Mouse (Mus musculus) myocyte (in vitro differentiated cells): ENCODE results near the gene P4ha3.

ENCODE experiments used
- MAX ChIP-seq: IDR thresholded peaks from one replicate; pipeline ENCODE4 v1.6.1; 2011; ENCODE audit warnings: low read depth, mild to moderate bottlenecking, control low read depth
- POLR2A ChIP-seq: IDR thresholded peaks from one replicate; pipeline ENCODE4 v1.6.1; 2011; ENCODE audit warnings: low read depth, mild to moderate bottlenecking, control low read depth, moderate library complexity; ENCODE audit not compliant: insufficient read length

DNA sequence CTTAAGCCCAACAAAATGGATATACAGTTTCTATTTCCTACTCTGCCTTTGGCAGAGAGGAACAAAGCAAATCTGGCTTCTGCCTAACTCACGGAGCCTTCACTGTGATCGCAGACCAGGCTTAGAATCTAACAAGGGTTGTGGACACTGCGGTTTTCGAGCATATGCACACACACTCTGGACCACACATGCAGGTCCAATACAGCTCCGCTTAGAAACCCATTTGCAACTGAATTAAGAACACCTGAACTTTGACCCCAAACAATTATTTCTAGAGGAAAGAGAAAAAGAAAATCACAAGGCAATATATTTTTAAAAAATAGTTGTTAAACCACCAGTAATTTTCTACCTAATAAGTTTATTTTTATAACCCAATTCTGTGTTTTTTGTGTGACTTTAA, 71.0 kb downstream of the P4ha3 start:
- TF ChIP-seq POLR2A (no peak), MAX (no peak)
